Mouse (Mus musculus) kidney, adult 8-10 months (tissue): ENCODE measurements around the gene Zfp442.
"Not testable (repeated sequence)": the region's sequence is repeated elsewhere in the genome, so short reads cannot be mapped to it uniquely, and the experiment has no call there.

Experiments
- DNase-seq, 2 experiments: peaks; one replicate each; pipeline ENCODE4 v3.0.0; 2022

The Zfp442 gene

DNA sequence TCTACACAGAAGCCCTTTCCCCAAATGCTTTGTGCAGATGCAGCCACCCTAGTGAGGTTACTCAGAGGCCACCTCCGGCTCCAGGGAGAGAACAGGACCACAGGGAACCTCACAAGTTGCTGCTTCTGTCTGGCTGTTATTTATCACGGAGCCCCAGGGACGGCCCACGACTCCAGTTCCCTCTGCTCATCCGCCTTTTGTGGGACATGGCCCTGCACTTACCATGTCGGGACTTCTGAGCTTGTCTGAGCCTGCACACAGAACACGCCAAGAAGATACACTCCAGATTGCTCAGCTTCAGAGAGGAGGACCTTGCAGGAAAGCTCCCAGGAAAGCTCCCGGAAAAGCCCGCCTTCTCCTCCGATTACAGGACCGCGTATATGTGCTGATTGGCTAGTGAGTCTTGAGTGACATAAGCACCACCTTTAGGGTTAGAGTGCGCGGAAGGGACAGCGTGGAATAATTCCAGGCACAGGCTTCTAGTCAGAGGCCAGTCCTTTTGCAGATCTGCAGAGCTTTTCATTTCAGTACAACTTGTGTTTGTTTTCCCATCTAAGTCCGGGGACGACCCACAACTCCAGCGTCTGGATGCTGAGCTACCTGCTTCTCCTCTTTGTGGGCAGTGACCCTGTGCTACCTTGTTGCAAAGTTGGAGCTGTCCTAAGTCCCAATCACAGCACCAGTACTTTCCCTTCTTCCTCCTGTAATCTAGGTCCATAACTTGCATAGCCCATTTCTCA, at the start of gene Zfp442:
Gene Zfp442, minus strand, starts transcription at position 307 of the 740 bp plus-strand sequence.
- DNase-seq, result peak; percentile 78 to 82

DNA sequence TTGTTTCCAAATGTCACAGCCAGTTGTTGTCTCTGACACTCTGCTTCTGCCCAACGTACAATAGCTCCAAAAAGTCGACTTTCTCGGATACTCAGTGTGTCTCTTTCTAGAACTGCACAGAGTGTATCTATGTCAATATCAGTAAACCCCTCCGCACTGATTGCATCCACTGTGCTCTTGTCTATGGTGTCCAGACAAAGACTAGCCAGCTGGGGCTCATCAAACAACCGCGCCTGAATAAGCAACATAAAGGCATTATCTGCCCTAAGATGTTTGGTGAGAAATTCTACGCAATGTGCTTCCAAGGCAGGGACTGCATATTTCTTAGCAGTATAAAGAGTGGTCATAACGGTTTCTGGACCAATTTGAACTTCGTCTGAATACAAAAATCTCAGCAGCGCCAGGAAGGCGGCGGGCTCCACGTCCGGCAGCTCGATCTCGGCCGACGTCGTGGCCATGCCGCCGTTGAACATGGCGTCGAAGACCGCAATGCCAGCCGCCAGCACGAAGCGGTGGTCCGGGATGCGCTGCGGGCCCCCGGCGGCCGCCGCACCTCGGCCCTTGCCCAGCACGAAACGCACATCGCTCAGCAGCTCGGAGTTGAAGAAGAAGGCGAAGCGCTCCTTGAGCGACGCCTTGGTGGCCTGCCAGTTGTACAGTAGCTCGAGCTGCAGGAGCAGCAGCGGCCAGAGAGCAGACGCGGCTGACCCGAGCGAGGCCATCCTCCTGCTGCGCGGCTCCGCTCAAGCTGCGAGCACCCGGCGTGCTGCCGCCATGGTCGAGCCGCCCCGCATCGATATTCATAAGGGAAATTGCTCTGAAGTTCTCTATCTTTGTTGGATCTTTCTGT, 49.1 kb upstream of the Zfp442 start:
- not testable (repeated sequence) for DNase-seq

DNA sequence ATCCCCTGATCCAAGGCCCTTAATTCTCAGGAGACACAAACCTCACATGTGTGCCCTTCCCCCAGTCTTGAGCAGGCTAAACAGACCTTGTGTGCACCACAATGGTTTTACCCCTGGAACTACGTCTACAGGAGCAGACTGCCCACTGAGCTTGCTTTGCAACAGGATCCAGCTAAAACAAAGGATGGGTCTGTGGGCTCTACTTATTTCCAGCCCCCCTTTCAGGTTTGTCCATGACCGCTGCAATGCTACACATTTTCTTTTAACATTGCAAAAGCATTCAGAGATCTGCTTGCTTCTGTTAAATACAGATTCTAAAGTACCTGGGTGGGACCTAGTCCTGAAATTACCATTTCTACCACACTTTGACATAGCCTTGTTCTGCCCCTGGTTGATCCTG, 41.7 kb upstream of the Zfp442 start:
- DNase-seq, result no peak

DNA sequence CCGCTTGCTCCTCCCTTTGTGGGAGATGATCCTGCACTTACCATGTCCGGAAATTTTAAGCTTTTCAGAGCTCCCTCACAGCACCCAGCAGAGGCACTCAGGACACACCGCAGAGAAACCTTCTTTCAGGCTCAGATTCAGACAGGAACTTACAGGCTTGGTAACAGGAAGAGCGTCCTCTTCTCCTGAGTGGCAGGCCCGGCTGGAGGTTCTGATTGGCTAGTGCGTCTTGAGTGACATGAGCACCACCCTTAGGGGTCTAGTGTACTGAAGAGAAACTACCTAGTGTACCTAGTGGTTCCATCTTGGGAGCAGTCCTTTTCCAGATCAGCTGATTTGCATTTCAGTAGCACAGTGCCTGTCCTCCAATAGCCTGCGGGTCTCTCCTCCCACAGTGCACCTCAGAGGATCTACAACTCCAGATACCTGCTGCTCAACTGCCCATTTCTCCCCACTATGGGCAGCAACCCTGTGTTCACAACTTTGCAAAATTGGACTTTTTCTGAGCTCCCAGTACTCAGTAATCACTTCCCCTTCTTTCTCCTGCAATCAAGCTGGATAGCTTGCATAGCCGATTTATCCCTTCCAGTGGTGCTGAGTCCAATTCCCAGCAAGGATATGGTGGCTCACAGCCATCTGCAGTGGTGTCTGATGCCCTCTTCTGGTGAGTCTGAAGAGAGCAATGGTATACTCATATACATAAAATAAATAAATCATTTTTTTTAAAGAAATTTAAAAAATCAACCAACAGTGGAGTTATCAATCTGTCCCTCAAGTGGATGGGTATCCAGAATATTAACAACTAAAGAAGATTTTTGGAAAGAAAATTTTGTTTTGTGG, 33.9 kb upstream of the Zfp442 start, which contains the start of gene Zfp345:
Gene Zfp345, minus strand, starts transcription at position 153 of the 840 bp plus-strand sequence.
- not testable (repeated sequence) for DNase-seq

DNA sequence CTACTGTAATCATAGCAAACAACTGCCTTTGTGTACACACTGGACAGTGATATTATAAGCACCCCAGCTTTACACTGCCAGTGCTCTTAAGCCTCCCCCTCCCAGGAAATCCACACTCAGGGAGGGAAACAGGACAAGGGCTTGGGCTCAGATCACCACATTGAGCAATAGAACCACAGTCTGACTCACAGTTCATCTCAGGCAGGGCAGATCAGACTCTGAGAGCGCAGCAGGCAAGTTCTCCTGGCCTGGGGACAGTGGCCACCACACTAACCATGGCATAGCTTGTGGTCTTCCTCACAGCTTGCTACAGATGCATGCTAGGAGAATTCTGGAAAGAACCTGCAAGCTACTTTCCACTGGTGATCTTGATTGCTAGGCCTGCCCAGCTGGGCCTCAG, 12.2 kb downstream of the Zfp442 start:
- DNase-seq, result not testable (repeated sequence)

DNA sequence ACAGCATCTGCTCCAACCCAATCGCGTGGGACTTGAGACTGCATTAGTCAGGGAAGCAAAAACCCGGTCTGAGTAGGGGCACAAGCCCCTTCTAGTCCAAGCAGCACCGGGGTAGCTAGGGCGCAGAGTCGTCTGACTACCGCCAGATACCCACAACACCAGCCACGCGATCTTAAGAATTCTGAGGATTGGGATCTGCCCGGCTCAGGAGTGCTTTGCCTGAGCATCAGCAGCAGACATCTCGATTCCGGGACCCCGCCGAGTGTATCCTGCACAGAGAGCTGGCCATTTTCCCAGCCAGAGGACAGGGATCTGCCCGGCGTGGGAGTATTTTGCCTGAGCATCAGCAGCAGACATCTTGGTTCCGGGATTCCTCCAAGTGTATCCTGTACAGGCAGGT, 39.1 kb downstream of the Zfp442 start:
- DNase-seq, result not testable (repeated sequence)

DNA sequence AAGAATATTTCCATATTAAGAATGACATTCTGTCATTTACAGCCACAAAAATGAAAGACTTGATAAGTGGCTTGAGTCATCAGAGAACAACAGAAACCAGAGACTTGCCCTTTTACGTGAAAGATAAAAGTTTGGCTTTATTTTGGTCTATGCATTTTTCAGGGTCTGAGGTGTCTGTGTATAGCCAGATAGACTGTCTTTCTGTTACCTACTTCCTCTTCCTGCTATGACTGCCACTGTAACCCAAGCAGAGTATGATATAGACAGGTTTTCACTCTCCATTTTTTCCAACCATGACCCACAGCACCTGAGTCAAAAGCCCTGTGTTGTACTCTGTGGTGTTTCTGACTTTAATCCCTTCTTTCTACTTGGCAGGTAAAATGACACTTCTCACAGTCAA, 61.1 kb downstream of the Zfp442 start:
- DNase-seq, result no peak

DNA sequence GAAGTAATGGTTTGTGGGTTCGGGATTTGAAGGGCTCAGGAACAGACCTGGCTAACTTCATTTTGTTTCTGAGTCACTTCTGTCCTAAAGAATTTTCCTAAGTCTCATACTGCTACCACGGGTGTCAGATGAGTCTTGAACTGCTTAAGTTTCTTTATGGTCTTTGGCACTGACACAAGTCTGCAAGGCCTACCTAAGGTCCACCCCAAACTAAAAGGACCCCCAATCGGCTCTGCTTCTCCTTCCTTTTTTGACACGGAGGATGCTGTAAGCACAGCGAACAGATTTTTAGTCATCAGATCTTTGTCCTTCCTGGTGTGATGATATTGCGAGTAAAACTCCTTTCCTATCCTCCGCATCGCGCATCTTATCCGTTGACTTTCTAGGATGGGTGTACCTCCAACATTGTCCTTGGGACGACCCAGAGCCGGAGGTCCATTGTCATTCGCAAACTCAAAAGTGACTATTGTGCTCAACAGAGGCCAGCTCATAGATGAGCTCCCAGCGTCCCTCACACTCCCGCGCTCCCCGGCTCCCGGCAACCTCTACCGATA, 65.7 kb downstream of the Zfp442 start:
- DNase-seq, result not testable (repeated sequence)

DNA sequence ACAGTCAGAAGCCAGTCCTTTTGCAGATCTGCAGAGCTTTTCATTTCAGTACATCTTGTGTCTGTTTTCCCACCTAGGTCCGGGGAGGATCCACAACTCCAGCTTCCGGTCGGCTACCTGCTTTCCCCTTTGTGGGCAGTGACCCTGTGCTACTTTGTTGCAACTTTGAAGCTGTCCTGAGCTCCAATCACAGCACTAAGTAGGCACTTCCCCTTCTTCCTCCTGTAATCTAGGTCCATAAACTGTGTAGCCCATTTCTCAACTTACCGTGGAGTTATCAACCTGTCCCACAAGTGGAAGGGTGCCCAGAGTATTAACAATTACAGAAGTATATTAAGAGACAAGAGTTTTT, 88.4 kb downstream of the Zfp442 start:
- no peak for DNase-seq

DNA sequence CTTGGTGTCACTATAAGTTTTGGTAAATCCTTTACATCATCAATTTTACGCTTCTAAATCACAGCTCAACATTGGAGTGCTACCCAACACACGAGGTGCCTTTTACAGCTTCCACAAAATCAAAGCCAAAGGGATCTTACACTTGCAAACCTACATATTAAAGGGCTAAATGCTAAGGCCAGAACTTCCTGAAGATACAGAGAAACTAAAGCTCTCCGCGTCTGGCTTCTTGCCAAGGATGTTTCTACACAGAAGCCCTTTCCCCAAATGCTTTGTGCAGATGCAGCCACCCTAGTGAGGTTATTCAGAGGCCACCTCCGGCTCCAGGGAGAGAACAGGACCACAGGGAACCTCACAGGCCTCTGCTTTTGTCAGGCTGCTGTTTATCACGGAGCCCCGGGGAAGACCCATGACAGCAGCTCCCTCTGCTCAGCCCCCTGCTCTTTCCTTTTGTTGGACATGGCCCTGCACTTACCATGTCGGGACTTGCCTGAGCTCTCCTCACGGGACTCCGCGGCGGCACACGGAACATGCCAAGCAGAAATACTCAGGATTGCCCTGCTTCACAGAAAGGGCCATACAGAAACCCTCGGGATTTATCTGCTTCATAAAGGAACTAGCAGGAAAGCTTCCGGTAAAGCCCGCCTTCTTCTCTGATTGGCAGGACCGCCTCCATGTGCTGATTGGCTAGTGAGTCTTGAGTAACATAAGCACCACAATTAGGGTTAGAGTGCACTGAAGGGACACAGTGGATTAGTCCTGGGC, 89.0 kb downstream of the Zfp442 start, which contains the start of gene 3300002I08Rik:
Gene 3300002I08Rik, minus strand, starts transcription at position 653 of the 765 bp plus-strand sequence.
- DNase-seq, result peak; percentile 89 to 94
